In the genomic region with DNA sequence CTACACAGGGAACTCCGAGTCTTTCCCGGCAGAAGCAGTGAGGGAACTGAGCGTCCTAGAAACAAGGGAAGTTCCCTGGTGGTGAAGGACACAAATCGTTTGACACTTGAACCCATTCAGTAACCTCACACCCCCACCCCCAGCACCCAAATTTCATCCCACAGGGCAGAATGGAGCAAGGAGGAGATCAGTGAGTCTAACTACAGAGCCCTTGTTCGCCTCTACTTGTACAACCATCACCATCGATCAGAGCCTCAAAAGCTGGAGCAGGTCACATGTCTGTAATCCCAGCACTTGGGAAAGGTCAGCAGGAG, we compare ENCODE assay signal across 10 mouse cellular contexts. TPM values are rescaled to one million over a fixed set of nuclear protein-coding genes. Genes with fewer than 3 reads are reported as not detected.
A peak's percentile ranks its signal among the peaks of the same experiment; 100 is the strongest.
DNase-seq lines count a peak whose midpoint lies in the region; ATAC-seq and TF ChIP-seq lines count a peak whose summit lies in the region.
"Had no signal": no experiment of that assay in that cellular context is flagged by ENCODE, and none has a peak within 500 bp of the region (broad histone marks: within the 10 kb centered on the region; RNA-seq: fewer than 3 reads in every experiment).

No protein-coding gene starts in this region.

- 38% methylated on average over 6 of the region's 6 CpGs for WGBS in heart, adult 2 months
- WGBS in lung, adult 2 months = 43% methylated on average over 6 of the region's 6 CpGs
- 29% methylated on average over 6 of the region's 6 CpGs for WGBS in embryonic facial prominence, embryonic 13.5 days
- WGBS in macrophage (ENCODE audit: missing documents) = 49% methylated on average over 6 of the region's 6 CpGs

- peak overlapping the region; percentile 29; the same call in 1 of the 2 replicates for H3K9ac ChIP-seq in heart, adult 2 months (ENCODE audit: low read depth, low read length)
- peak overlapping the region; percentile 86; the same call in 1 of the 2 replicates for H3K9ac ChIP-seq in embryonic facial prominence, embryonic 13.5 days

- no peaks in the 10 kb centered on the region for H3K79me2 ChIP-seq in heart, adult 2 months (replicated peaks; ENCODE audit: control insufficient read depth, insufficient read depth, low read length)
- H3K79me2 ChIP-seq in macrophage (ENCODE audit: inconsistent target) = peaks cover 35% of the 10 kb centered on the region

- H3K4me2 ChIP-seq in embryonic facial prominence, embryonic 13.5 days = peak overlapping the region; percentile 92

- DNase-seq in heart, adult 2 months = no peak
- no peak for DNase-seq in heart, postnatal 36 days
- DNase-seq in lung, adult 2 months = no peak
- DNase-seq in lung, postnatal 14 days = no peak
- DNase-seq in thymus, postnatal 25 days = no peak

- H3K36me3 ChIP-seq in heart, adult 2 months (ENCODE audit: control insufficient read depth, insufficient read depth, low read length) = peaks cover 3% of the 10 kb centered on the region; the same call in 1 of the 2 replicates
- H3K36me3 ChIP-seq in embryonic facial prominence, embryonic 13.5 days = peaks cover 11% of the 10 kb centered on the region; the same call in 1 of the 2 replicates
- H3K36me3 ChIP-seq in macrophage (ENCODE audit: inconsistent target) = no peaks in the 10 kb centered on the region

- ATAC-seq in embryonic facial prominence, embryonic 13.5 days (ENCODE audit: insufficient number of reproducible peaks, insufficient read depth, low FRiP score, low TSS enrichment, low read depth) = 0 out of 2 replicates have a peak, but pooled peaks have one; percentile 2
- ATAC-seq in activated CD4-positive, CD25-positive, alpha-beta regulatory T cell, adult 4 months = no peak

- no peak overlapping the region for H3K4me3 ChIP-seq in heart, adult 2 months
- no peak overlapping the region for H3K4me3 ChIP-seq in lung, adult 2 months (replicated peaks; ENCODE audit: extremely low read depth, low read depth, low read length)
- peak overlapping the region; percentile 70; the same call in 1 of the 2 replicates for H3K4me3 ChIP-seq in embryonic facial prominence, embryonic 13.5 days
- H3K4me3 ChIP-seq in macrophage (ENCODE audit: inconsistent target) = no peak overlapping the region

- intact Hi-C loops in heart, adult 2 months (cut with DNase I) = loop anchor here (5.0 kb wide), 1 partner anchor 49 kb away; no protein-coding TSS in a partner anchor
- intact Hi-C loops in heart, postnatal 36 days (cut with DNase I) = loop anchor here (1.0 to 5.0 kb wide), 2 partner anchors 15 to 216 kb away; partner anchors contain the start of genes Pgghg and Rnh1

- no peak for TF ChIP-seq CTCF in heart, adult 2 months (IDR thresholded peaks at IDR 0.05)
- TF ChIP-seq CTCF in lung, adult 2 months (IDR thresholded peaks at IDR 0.05; ENCODE audit: insufficient read depth, low read length) = no peak

- TF ChIP-seq POLR2A in heart, adult 2 months (IDR thresholded peaks at IDR 0.05; ENCODE audit: insufficient read depth, low read depth, low read length) = peak; percentile 48
- TF ChIP-seq POLR2A in lung, adult 2 months (IDR thresholded peaks at IDR 0.05; ENCODE audit: borderline replicate concordance, extremely low read depth, low read depth, low read length) = peak; percentile 39; the same call in 1 of the 2 replicates

- H3K9me3 ChIP-seq in embryonic facial prominence, embryonic 13.5 days = no peaks in the 10 kb centered on the region

- H3K27me3 ChIP-seq in heart, adult 2 months (ENCODE audit: control insufficient read depth, insufficient read depth, low read length) = no peaks in the 10 kb centered on the region
- no peaks in the 10 kb centered on the region for H3K27me3 ChIP-seq in embryonic facial prominence, embryonic 13.5 days

- H3K27ac ChIP-seq in heart, adult 2 months = peak overlapping the region; percentile 95
- H3K27ac ChIP-seq in embryonic facial prominence, embryonic 13.5 days = peak overlapping the region; percentile 99
- peak overlapping the region; percentile 94 for H3K27ac ChIP-seq in macrophage

- no peak; the same call in 1 of the 2 replicates for TF ChIP-seq EP300 in heart, adult 2 months (IDR thresholded peaks at IDR 0.05; ENCODE audit: insufficient read depth, low read depth, low read length)

- H3K4me1 ChIP-seq in heart, adult 2 months (ENCODE audit: control insufficient read depth, insufficient read depth, low read length) = peaks cover 24% of the 10 kb centered on the region
- peaks cover 25% of the 10 kb centered on the region for H3K4me1 ChIP-seq in lung, adult 2 months (ENCODE audit: control insufficient read depth, insufficient read depth, low read length)
- peaks cover 49% of the 10 kb centered on the region for H3K4me1 ChIP-seq in embryonic facial prominence, embryonic 13.5 days

RNA-seq across cellular contexts. Expression of gene Ifitm2, which starts 0.7 kb away (rescaled TPM):
- total RNA-seq in heart, adult 2 months (2021) = 100 to 1,000 TPM; 107 to 113 TPM
- polyA plus RNA-seq in heart, adult 2 months (2012; rRNA removed) = 368 and 425 TPM in 2 replicates
- total RNA-seq in heart, postnatal 36 days (2021) = 100 to 1,000 TPM; 111 to 112 TPM
- 1,180 and 1,190 TPM in 2 replicates for polyA plus RNA-seq in lung, adult 2 months (2012; rRNA removed)
- 1,314 and 1,591 TPM in 2 replicates for polyA plus RNA-seq in embryonic facial prominence, embryonic 13.5 days (2015; fragmentation: Nextera tagmentation; extraction: Ambion mirVana)
- total RNA-seq in macrophage (2018; cell fraction: chromatin; rRNA removed) = 100 to 1,000 TPM in 1 of 26 experiments, 10 to 100 TPM in 25; 15.1 to 108 (median 29.7) TPM
- 1,000 to 10,000 TPM in 1 of 26 experiments, 100 to 1,000 TPM in 25; 564 to 1,058 (median 751) TPM for total RNA-seq in macrophage (2018; cell fraction: cytosol; rRNA removed)
- 100 to 1,000 TPM in 25 of 26 experiments, 10 to 100 TPM in 1; 46.7 to 361 (median 143) TPM for total RNA-seq in macrophage (2018; cell fraction: nucleus; rRNA removed)
- 471 to 1,093 TPM (median 749 TPM) in 3 replicates for polyA plus RNA-seq in macrophage (2018)
- 100 to 1,000 TPM in 1 of 2 experiments, 10 to 100 TPM in 1; 94.1 to 101 TPM for polyA plus RNA-seq in activated CD4-positive, CD25-positive, alpha-beta regulatory T cell, adult 4 months (2017; shearing (Covaris generic))

RNA-seq across cellular contexts. Expression of gene Gm45717, which starts 0.8 kb away (rescaled TPM):
- total RNA-seq in heart, adult 2 months (2021) = not detected
- not detected in 2 replicates for polyA plus RNA-seq in heart, adult 2 months (2012; rRNA removed)
- total RNA-seq in heart, postnatal 36 days (2021) = under 1 TPM in 1 of 2 experiments, not detected in 1; 0.76 TPM
- 0.63 TPM in 1 of 2 replicates, not detected in the other for polyA plus RNA-seq in lung, adult 2 months (2012; rRNA removed)
- polyA plus RNA-seq in embryonic facial prominence, embryonic 13.5 days (2015; fragmentation: Nextera tagmentation; extraction: Ambion mirVana) = 1.1 TPM in 1 of 2 replicates, not detected in the other
- total RNA-seq in macrophage (2018; cell fraction: chromatin; rRNA removed) = 1 to 10 TPM in 5 of 26 experiments, not detected in 21; 3.0 to 7.9 (median 4.0) TPM
- under 1 TPM in 3 of 26 experiments, not detected in 23; 0.42 to 0.77 (median 0.47) TPM for total RNA-seq in macrophage (2018; cell fraction: cytosol; rRNA removed)
- total RNA-seq in macrophage (2018; cell fraction: nucleus; rRNA removed) = 1 to 10 TPM in 3 of 26 experiments, not detected in 23; 3.0 to 3.6 (median 3.0) TPM
- 0.87 TPM in 1 of 3 replicates, not detected in the others for polyA plus RNA-seq in macrophage (2018)
- not detected for polyA plus RNA-seq in activated CD4-positive, CD25-positive, alpha-beta regulatory T cell, adult 4 months (2017; shearing (Covaris generic))
- total RNA-seq: adrenal gland, postnatal 25 days; granulocyte monocyte progenitor cell, adult 5-6 weeks had no signal

RNA-seq across cellular contexts. Expression of gene Ifitm5, which starts 6.4 kb away (rescaled TPM):
- total RNA-seq in heart, adult 2 months (2021) = under 1 TPM; 0.32 to 0.34 TPM
- polyA plus RNA-seq in heart, adult 2 months (2012; rRNA removed) = 1.1 and 2.0 TPM in 2 replicates
- under 1 TPM in 1 of 2 experiments, not detected in 1; 0.42 TPM for total RNA-seq in heart, postnatal 36 days (2021)
- 3.2 and 5.2 TPM in 2 replicates for polyA plus RNA-seq in lung, adult 2 months (2012; rRNA removed)
- 32.4 and 56.7 TPM in 2 replicates for polyA plus RNA-seq in embryonic facial prominence, embryonic 13.5 days (2015; fragmentation: Nextera tagmentation; extraction: Ambion mirVana)
- 10 to 100 TPM in 10 of 26 experiments, 1 to 10 TPM in 16; 3.1 to 25.5 (median 8.4) TPM for total RNA-seq in macrophage (2018; cell fraction: chromatin; rRNA removed)
- 1 to 10 TPM in 2 of 26 experiments, under 1 TPM in 23, not detected in 1; 0.22 to 1.3 (median 0.46) TPM for total RNA-seq in macrophage (2018; cell fraction: cytosol; rRNA removed)
- 10 to 100 TPM in 11 of 26 experiments, 1 to 10 TPM in 15; 3.0 to 27.1 (median 9.1) TPM for total RNA-seq in macrophage (2018; cell fraction: nucleus; rRNA removed)
- 0.30 to 1.0 TPM in 2 of 3 replicates, not detected in the other for polyA plus RNA-seq in macrophage (2018)
- polyA plus RNA-seq in activated CD4-positive, CD25-positive, alpha-beta regulatory T cell, adult 4 months (2017; shearing (Covaris generic)) = not detected
- total RNA-seq: granulocyte monocyte progenitor cell, adult 5-6 weeks had no signal

RNA-seq across cellular contexts. Expression of gene Ifitm1, which starts 10.5 kb away (rescaled TPM):
- total RNA-seq in heart, adult 2 months (2021) = 1 to 10 TPM; 6.1 to 7.7 TPM
- polyA plus RNA-seq in heart, adult 2 months (2012; rRNA removed) = 16.1 and 52.2 TPM in 2 replicates
- 1 to 10 TPM; 3.4 to 4.1 TPM for total RNA-seq in heart, postnatal 36 days (2021)
- 227 and 261 TPM in 2 replicates for polyA plus RNA-seq in lung, adult 2 months (2012; rRNA removed)
- 91.5 and 101 TPM in 2 replicates for polyA plus RNA-seq in embryonic facial prominence, embryonic 13.5 days (2015; fragmentation: Nextera tagmentation; extraction: Ambion mirVana)
- 100 to 1,000 TPM in 1 of 26 experiments, 10 to 100 TPM in 25; 10.2 to 127 (median 30.9) TPM for total RNA-seq in macrophage (2018; cell fraction: chromatin; rRNA removed)
- total RNA-seq in macrophage (2018; cell fraction: cytosol; rRNA removed) = 10 to 100 TPM in 5 of 26 experiments, 1 to 10 TPM in 21; 2.6 to 12.8 (median 6.1) TPM
- total RNA-seq in macrophage (2018; cell fraction: nucleus; rRNA removed) = 100 to 1,000 TPM in 7 of 26 experiments, 10 to 100 TPM in 18, 1 to 10 TPM in 1; 9.7 to 177 (median 37.1) TPM
- 4.7 to 18.2 TPM (median 4.8 TPM) in 3 replicates for polyA plus RNA-seq in macrophage (2018)
- 1 to 10 TPM; 4.6 to 7.5 TPM for polyA plus RNA-seq in activated CD4-positive, CD25-positive, alpha-beta regulatory T cell, adult 4 months (2017; shearing (Covaris generic))

RNA-seq across cellular contexts. Expression of gene Pgghg, which starts 15.3 kb away (rescaled TPM):
- 1 to 10 TPM; 4.0 to 5.8 TPM for total RNA-seq in heart, adult 2 months (2021)
- polyA plus RNA-seq in heart, adult 2 months (2012; rRNA removed) = 13.0 and 14.1 TPM in 2 replicates
- total RNA-seq in heart, postnatal 36 days (2021) = 1 to 10 TPM; 4.4 to 4.9 TPM
- 38.1 and 39.3 TPM in 2 replicates for polyA plus RNA-seq in lung, adult 2 months (2012; rRNA removed)
- polyA plus RNA-seq in embryonic facial prominence, embryonic 13.5 days (2015; fragmentation: Nextera tagmentation; extraction: Ambion mirVana) = 25.1 and 25.7 TPM in 2 replicates
- total RNA-seq in macrophage (2018; cell fraction: chromatin; rRNA removed) = 10 to 100 TPM in 24 of 26 experiments, 1 to 10 TPM in 2; 9.5 to 26.3 (median 16.0) TPM
- total RNA-seq in macrophage (2018; cell fraction: cytosol; rRNA removed) = 1 to 10 TPM; 3.7 to 9.5 (median 5.8) TPM
- 10 to 100 TPM in 24 of 26 experiments, 1 to 10 TPM in 2; 8.4 to 25.0 (median 13.3) TPM for total RNA-seq in macrophage (2018; cell fraction: nucleus; rRNA removed)
- polyA plus RNA-seq in macrophage (2018) = 6.3 to 9.2 TPM (median 7.2 TPM) in 3 replicates
- polyA plus RNA-seq in activated CD4-positive, CD25-positive, alpha-beta regulatory T cell, adult 4 months (2017; shearing (Covaris generic)) = 10 to 100 TPM; 15.2 to 15.6 TPM
